Mouse (Mus musculus) right cerebral cortex, postnatal 36 days (tissue): ENCODE data around the gene Tpx2.

Source experiments
- DNase-seq, 2 experiments: peaks; one replicate each; pipeline ENCODE4 v3.0.0; 2022; ENCODE audit warnings: low spot score in 2 of 2, mixed read lengths in 1 of 2

Tpx2 gene

DNA sequence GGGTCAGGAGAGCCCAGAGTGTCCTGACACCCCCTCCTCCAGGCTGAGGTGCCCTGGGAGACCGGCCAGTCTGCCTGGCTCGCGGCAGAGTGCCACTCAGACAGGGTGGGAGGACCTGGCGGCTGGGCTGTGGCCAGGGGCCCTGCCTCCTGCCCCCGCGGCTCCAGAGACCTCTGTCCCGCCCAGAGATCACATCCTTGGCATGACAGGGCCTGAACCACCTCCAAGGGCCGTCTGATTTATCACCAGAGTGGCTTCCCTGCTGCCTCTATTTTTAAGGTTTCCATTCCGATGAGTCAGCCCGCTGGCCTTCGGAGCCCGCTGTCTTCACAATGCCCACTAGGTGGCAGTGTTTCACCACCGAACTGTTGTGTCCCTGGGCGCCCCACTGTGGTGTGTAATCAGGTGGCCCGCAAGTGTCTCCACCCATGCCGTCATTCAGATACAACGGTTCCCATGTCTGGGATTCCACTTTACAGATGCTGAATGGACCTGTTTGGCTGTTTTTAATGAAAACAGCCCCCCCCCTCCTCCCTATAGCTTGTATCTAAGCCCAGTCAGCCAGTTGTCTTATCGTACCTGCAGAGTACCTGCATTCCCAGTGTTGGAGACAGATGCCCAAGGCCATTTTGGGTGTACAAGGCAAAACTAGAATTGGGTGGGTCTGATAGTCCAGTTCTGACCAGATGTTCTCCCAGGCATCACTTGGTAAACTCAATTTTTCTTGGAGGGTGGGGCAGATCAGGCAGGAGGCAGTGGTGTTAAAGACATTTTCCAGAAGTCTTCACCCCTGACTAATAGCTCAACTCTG is 66.8 kb downstream of the Tpx2 start:
- peak; percentile 79 to 82 for DNase-seq

DNA sequence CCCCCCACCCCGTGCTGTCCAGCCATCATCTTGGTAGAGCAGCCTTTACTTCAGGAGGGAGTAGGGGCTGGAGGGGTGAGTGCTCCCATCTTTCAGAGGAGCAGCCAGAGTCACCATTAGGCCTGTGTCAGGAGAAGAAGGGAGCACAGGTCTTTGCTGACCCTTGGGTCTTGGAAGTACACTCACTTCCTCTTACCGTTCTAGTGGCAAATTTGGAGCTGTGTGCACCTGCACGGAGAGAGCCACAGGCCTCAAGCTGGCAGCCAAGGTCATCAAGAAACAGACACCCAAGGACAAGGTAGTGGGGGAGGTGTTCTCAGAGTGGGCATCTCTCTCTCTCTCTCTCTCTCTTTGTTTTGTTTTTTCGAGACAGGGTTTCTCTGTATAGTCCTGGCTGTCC is 67.7 kb downstream of the Tpx2 start:
- no peak for DNase-seq

- no peak for DNase-seq
These were observed 68.3 kb downstream of the Tpx2 start for GRCm38 (mm10) chr2:152916111-152916510.

DNA sequence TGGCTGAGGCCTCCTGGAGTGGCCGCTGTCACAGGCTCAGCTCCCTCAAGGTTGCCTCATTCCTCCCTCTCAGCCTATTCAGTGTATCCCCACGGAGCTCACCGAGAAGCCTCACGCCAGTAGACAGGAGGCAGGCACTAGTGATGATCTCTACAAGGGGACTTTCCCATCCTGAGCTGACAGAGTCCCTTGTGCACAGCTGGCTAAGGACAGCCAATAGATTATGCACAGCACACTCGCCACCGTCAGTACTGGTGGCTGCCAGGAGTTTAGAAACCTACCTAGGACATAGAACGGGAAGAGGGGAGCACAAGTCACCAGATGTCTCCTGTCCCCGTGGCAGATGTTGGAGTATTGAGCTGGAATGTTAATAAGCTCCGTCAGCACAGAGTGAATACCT is 69.9 kb downstream of the Tpx2 start:
- DNase-seq, result no peak

DNA sequence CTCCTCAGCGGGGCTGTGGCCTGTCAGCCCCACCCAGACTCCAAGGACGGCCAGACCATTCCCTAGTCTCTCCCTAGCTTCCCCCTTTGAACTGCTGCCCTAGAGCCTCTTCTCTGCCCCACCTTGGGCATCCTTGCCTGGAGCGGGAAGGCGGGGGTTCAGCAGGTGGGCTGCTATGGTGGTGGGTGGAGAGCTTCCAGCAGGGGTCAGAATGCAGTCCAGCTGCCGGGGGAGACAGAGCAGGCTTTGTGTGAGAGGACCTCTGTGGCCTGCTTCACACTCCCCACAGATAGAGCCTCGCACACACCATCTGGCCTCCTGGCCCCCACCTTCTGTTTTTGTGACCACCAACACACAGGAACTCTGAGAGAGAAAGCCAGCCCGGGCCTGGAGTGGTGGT is 74.6 kb downstream of the Tpx2 start:
- no peak for DNase-seq

- no peak for DNase-seq
These were observed 75.9 kb downstream of the Tpx2 start for GRCm38 (mm10) chr2:152923621-152924020.

DNA sequence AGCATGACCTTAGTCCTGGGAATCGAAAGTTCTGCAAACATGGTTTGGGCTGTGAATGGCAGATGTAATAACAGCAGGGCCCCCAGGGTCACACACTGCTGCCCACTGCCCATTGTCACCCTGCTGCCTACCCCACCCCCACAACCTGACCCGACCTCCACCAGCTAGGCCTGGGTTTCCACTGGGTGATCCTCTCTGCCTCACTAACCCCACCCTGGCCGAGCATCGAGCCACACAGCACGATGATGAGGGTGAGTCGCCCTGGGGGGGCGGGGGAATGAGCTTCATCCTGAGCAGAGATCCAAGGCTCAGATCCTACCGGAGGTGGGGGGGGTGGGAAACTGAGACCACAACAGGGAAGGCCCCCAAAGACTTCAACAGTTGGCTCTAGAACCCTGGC is 76.4 kb downstream of the Tpx2 start:
- DNase-seq, result no peak

DNA sequence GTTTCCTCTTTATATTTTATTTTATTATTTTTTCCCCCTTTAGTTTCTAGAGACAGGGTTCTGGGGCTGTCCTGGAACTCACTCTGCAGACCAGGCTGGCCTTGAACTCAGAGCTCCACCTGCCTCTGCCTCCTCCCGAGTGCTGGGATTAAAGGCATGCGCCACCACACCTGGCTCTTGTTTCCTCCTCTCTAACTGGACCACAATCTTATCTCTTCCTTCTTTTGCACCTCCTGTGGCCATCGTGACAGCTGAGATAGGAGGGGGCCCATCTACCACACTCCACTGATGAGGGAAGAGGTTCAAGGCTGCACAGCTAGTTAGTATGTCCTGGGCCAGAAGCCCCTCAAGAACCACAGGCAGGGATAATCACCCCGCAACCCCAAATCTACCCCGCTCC is 76.8 kb downstream of the Tpx2 start:
- DNase-seq, result no peak

- DNase-seq, result no peak
These were observed 77.6 kb downstream of the Tpx2 start for GRCm38 (mm10) chr2:152925189-152925872.

GRCm38 (mm10) chr2:152926896-152927295 is 79.1 kb downstream of the Tpx2 start:
- DNase-seq, result no peak

- DNase-seq, result no peak
These were observed 79.6 kb downstream of the Tpx2 start for GRCm38 (mm10) chr2:152927371-152927770.

DNA sequence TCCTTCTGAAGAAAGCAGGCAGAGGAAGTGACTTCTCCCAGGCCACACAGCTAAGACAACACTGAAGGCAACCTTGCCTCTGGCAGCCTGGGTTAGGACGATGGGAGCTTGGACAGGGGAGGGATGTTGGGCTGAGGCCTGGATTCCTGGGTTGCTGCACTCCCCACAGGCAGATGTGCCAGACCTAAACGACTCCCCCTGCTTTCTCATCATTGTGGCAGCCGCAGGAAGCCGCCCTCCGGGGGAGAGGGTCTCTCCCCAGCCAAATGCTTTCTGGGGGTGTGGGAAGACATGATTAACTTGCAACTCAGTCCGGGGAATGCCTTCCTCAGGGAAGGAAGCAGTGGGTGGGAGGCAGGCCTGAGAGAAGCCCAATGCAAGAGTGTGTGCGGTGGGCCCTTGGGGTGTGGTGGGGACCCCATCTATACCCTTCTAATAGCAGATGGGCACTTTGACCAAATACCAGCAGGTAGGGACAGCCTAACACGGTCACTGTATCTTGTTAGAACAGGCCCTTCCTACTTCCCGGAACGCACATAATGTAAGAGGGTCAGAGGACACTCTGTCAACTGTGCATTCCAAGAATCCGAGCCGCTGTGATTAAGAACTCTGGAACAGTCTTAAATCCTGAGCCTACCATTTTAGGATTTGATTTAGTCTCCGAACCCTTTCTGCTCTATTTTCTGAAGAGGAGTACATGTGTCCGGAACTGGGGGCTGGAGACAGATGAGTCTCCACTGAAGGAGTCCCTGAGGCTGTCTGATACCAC is 80.6 kb downstream of the Tpx2 start:
- no peak for DNase-seq

DNA sequence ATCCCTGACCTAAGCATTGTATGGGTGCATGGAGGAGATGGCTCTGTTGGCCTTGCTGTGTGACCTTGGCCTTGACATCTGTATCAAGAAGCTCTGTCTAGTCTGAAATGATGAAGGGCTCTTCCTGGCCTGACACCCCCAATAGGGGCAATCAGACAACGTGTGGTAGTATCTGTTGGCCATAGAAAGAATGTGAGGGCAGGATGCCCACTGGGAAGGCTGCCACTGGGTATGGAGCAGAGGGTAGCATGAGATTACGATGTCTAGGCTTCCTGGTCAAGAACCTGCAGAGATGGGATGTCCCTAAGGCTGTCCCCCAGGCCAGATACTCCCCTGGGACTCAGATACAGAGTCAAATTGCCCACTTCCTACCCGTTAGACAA is 81.2 kb downstream of the Tpx2 start:
- no peak for DNase-seq

DNA sequence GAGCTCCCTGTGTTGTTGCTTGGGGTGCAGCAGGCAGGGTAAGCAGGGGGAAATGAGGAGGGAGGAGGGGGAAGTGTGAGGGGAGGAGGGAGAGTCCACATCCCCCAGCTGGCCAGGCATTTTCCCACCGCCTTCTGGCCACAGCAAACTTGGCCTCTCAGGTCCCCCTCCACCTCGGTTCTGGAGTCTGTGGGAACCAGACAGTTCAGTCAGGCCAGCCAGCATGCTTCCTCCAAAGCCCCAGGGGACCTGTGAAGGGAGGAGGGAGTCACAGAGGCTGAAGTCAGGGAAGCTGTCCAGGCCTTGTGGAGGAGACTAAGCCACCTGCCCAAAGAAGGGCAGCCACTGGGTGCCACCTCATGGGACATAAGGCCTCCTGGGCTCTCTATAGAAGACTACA is 82.5 kb downstream of the Tpx2 start:
- DNase-seq, result no peak

DNA sequence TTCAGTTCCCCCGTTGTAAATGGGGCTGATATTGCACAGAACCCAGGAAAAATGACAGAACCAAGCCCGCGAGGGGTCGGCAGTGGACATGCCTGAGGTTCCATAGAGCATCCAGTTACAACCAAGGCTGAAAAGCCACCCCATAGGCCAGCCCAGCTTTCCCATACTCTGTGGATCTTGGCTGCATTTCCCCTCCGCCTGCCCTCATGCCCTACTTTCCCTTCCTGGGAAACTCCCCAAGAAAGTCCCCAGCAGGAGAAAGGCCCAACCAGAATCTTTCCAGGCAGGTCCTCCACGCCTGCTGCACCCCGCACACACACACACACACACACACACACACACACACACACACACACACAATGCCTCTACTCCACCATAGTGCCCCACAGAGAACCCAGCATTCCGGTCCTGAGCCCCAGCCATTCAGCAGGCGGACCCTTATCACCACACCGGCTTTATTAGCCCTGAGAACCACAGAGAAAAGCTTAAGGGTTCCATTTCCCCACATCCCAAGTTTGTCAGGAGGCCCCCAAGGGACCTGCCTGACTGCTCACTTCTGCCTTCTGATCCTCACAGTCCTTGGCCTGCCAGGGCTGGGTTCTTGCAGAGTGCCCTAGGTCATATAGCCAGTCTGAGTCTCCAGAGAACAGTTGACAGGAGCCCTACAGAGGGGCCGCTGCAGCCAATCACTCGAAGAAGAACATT is 83.8 kb downstream of the Tpx2 start:
- DNase-seq, result no peak

DNA sequence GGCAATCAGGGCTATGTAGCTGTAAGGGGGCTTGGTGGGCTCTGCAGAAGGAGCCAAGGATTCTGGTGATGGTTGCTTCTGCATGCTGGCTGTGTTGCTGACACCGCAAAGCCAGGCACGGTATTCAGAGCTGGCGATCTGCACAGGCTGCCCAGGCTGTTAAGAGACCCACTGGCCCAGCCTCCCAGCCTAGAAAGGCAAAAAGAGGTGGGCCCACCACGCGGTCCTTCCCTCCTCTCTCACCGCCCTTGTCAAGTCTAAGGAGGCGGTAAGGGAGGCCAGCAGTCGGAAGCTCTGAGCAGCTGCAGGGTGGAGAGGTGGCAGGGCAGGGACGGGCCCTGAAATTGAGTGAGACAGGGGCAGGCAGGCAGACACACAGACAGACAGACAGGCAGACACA is 85.3 kb downstream of the Tpx2 start, which contains the start of gene Foxs1:
Gene Foxs1, minus strand, starts transcription at position 161 of the 400 bp plus-strand sequence.
- no peak for DNase-seq

GRCm38 (mm10) chr2:152933614-152934013 is 85.8 kb downstream of the Tpx2 start:
- DNase-seq, result no peak

DNA sequence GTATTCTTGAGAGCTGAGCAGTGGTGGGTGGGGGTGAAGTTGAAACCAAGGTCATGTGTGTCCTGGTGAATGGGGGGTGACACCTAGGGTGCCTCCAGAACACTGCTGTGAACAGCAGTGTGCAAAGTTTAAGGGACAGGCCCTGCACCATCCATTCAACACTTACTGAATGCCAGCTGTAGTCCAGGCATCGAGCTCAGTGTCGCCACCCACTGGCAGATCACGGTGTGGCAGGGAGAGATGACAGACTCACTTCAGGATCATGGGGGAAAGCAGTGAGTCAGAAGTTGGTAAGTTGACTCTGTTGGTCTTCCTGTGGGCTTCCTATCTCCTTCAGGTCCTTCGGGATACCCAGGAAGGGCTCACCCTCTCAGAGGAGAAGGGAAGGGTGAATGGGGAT is 92.1 kb downstream of the Tpx2 start:
- DNase-seq, result no peak

DNA sequence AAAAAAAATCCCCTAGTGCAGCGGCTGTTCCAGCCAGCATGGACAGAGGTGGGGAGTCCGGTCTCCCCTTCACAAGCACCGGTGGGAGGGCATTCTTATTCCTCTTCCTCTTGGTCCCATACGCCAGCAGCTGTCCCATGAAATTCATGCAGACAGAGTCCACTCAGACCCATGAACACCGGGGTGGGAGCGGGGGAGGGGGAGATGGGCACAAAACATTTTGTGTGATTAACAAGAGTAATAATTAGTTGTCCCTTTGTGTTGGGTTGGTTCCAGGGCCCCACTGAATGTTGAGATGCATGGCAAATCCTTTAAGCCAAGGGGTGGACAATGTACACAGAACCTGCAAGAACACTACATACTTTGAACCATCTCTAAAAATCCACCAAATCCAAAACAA is 93.3 kb downstream of the Tpx2 start:
- DNase-seq, result no peak

- no peak for DNase-seq
These were observed 94.0 kb downstream of the Tpx2 start for GRCm38 (mm10) chr2:152941776-152942175.

- no peak for DNase-seq
These were observed 95.2 kb downstream of the Tpx2 start for GRCm38 (mm10) chr2:152942898-152943515.
